Mouse (Mus musculus) heart, postnatal 10 days (tissue): ENCODE data around the gene Lmntd1. TPM values are rescaled to one million over a fixed set of nuclear protein-coding genes. Genes with fewer than 3 reads are reported as not detected.

Source experiments
- DNase-seq, 2 experiments: peaks; one replicate each; pipeline ENCODE4 v3.0.0; 2021
- intact Hi-C: fragments of 180-260 bp; cut with DNase I; formaldehyde crosslinking; loops from one replicate; pipeline ENCODE4 v1.15.1; 2025
- total RNA-seq, 2 experiments: library from RNA; stranded (reverse); gene quantifications; 2 replicates each; pipeline ENCODE4 v1.2.3; 2021

The Lmntd1 gene
- total RNA-seq, 2 experiments from 2014 or later = 1.5 TPM

GRCm38 (mm10) chr6:145499574-145500546 lies 114.3 kb downstream of the Lmntd1 start:
- no peak for DNase-seq
- intact Hi-C loops = no loop called here

GRCm38 (mm10) chr6:145495731-145496130 lies 118.4 kb downstream of the Lmntd1 start:
- intact Hi-C loops = no loop called here
- DNase-seq = no peak

- DNase-seq = no peak
- intact Hi-C loops = no loop called here
Observed at GRCm38 (mm10) chr6:145488251-145488650, 125.9 kb downstream of the Lmntd1 start.

- intact Hi-C loops = no loop called here
- DNase-seq = no peak
Observed at GRCm38 (mm10) chr6:145485986-145486605, 128.0 kb downstream of the Lmntd1 start.

- intact Hi-C loops = no loop called here
- no peak for DNase-seq
Observed at GRCm38 (mm10) chr6:145483318-145483674, 130.8 kb downstream of the Lmntd1 start.

- peak; percentile 49 to 52 for DNase-seq
- intact Hi-C loops = no loop called here
Observed at GRCm38 (mm10) chr6:145482656-145483317, 131.3 kb downstream of the Lmntd1 start.

GRCm38 (mm10) chr6:145481938-145482337 lies 132.2 kb downstream of the Lmntd1 start:
- intact Hi-C loops = no loop called here
- DNase-seq = peak; percentile 61 to 65

- intact Hi-C loops = no loop called here
- no peak for DNase-seq
Observed at GRCm38 (mm10) chr6:145478821-145479271, 135.3 kb downstream of the Lmntd1 start.

- no peak for DNase-seq
- intact Hi-C loops = no loop called here
Observed at GRCm38 (mm10) chr6:145477367-145477905, 136.7 kb downstream of the Lmntd1 start.

- no peak for DNase-seq
- intact Hi-C loops = no loop called here
Observed at GRCm38 (mm10) chr6:145471638-145472247, 142.4 kb downstream of the Lmntd1 start.

GRCm38 (mm10) chr6:145469260-145469943 lies 144.7 kb downstream of the Lmntd1 start:
- intact Hi-C loops = no loop called here
- no peak for DNase-seq

- intact Hi-C loops = loop anchor here (5.0 kb wide), 1 partner anchor 283 kb away; the partner anchor contains the start of gene Rassf8
- DNase-seq = no peak
Observed at GRCm38 (mm10) chr6:145464027-145464426, 150.1 kb downstream of the Lmntd1 start.

GRCm38 (mm10) chr6:145462677-145463245 lies 151.4 kb downstream of the Lmntd1 start:
- no peak for DNase-seq
- intact Hi-C loops = loop anchor here (1.0 to 5.0 kb wide), 2 partner anchors 285 to 331 kb away; partner anchors contain the start of gene Rassf8

GRCm38 (mm10) chr6:145457066-145457465 lies 157.1 kb downstream of the Lmntd1 start:
- DNase-seq = peak; percentile 76 to 78
- intact Hi-C loops = no loop called here

- DNase-seq = peak; percentile 57 to 66
- intact Hi-C loops = no loop called here
Observed at GRCm38 (mm10) chr6:145450628-145451403, 163.3 kb downstream of the Lmntd1 start.

GRCm38 (mm10) chr6:145448361-145448760 lies 165.8 kb downstream of the Lmntd1 start:
- intact Hi-C loops = no loop called here

GRCm38 (mm10) chr6:145445811-145446500 lies 168.2 kb downstream of the Lmntd1 start:
- intact Hi-C loops = no loop called here

More at GRCm38 (mm10) chr6:145448361-145448760, 165.8 kb downstream of the Lmntd1 start:
- DNase-seq = no peak

GRCm38 (mm10) chr6:145445380-145445779 lies 168.7 kb downstream of the Lmntd1 start:
- DNase-seq = no peak
- intact Hi-C loops = no loop called here

More at GRCm38 (mm10) chr6:145445811-145446500, 168.2 kb downstream of the Lmntd1 start:
- peak; percentile 51 to 61 for DNase-seq
